Mouse (Mus musculus) monocyte, adult 5-6 weeks (primary cell): ENCODE measurements around the gene Spdya. TPM values are rescaled to one million over a fixed set of nuclear protein-coding genes. Genes with fewer than 3 reads are reported as not detected.
"Not testable (repeated sequence)": the region's sequence is repeated elsewhere in the genome, so short reads cannot be mapped to it uniquely, and the experiment has no call there.

Source experiments
- ATAC-seq: fragments of 153-309, 156-312 bp; replicated peaks from 2 replicates; pipeline ENCODE4 v1.8.0; 2017; ENCODE audit warnings: mild to moderate bottlenecking; ENCODE audit not compliant: low TSS enrichment, insufficient number of reproducible peaks, severe bottlenecking, poor library complexity, low FRiP score
- total RNA-seq: library from RNA; stranded (forward); fragments of 200-1000, 200-491, 200-594 nt; gene quantifications from 3 replicates; pipeline ENCODE4 v1.2.3, GENCODE M21; 2017

The Spdya gene
- total RNA-seq, 1 experiment from 2014 or later: 1.4 TPM

DNA sequence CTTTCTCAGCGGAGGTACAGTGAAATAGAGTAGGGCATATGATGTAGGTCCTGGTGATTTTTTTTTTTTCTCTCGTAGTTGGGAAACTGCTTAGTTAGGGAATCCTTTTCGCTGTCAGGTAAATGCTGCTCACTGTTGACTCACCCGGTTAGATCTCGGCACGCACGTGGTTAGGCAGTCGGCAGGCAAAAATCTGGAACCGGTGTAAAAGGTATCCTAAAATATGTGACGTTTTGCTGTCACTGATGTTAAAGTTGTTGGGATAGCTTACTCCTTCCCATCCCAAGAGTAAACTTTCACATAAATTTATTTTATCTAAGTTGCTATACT, 65.1 kb downstream of the Spdya start:
- ATAC-seq: no peak

DNA sequence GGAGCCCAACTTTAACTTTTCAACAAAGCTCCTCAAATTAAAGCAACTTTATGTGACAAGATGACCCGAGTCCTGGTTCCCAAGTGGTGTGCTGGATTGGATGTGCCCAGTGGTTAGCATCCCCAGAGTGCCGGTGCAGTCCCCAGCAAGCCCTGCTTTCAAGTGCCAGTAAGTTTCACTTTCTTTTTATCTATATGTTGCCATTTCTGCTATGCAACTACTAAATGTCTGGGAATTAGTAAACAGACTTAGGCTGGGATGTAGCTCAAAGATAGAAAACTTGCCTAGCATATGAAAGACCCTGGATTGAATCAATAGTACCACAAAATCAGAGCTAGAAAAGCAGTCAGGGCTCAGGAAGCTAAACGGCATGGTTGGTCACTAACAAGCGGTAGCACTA, 66.1 kb downstream of the Spdya start:
- ATAC-seq: no peak

DNA sequence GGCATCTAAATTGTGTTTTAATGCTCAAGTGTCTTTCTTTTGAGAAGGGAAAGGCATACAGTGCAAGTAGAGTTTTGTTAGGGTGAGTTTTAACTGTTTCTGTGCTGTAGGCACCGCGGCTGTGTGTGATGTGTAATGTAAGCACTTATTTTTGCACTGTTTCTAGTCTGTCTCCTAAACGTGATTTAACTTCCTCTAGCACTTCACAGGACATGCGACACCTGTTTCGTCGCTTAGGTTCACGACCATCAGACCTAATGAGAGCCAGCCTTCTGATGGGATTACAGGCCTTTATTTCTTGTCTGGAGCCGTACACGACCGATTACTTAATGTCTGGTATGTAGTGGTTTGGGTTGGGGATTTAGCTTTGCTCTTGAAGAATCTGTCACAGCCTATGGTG, 79.9 kb downstream of the Spdya start:
- no peak for ATAC-seq

DNA sequence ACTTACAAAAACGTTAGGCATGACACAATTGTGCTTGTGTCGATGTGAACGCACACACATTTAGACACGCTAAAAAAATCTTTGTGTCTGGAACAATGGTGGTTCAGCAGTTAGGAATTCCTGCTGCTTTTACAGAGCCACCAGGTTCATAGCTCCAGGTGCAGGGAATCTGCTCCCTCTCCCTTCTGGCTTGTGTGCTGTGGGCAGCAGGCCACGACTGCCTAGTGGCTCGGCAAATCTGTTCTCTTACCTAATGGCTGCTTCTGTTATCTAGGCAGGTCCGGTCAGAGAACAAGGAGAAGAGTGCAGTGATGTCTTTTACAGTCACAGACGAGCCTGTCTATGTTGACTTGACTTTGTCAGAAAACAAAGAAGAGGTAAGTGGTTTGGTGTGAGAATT, 81.5 kb downstream of the Spdya start:
- ATAC-seq: no peak

DNA sequence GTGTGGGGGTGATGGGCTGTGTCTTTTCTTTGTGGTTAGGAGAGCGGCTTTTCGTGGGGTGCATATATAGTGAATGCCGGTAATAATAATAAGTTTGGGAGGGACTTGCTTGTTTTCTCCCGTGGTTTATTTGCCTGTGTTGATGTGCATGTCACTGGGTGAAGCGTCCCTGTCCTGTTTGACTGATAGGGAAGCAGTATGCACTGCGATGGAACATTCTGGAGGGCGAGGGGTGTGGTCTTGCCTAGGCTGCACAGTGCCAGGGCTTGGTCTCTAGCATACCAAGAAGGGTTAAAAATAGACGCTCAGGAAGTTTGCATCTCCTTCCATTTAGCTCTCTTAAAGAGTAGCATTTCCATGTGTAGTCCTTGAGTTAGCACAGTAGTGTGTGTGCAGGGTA, 84.9 kb downstream of the Spdya start:
- no peak for ATAC-seq

DNA sequence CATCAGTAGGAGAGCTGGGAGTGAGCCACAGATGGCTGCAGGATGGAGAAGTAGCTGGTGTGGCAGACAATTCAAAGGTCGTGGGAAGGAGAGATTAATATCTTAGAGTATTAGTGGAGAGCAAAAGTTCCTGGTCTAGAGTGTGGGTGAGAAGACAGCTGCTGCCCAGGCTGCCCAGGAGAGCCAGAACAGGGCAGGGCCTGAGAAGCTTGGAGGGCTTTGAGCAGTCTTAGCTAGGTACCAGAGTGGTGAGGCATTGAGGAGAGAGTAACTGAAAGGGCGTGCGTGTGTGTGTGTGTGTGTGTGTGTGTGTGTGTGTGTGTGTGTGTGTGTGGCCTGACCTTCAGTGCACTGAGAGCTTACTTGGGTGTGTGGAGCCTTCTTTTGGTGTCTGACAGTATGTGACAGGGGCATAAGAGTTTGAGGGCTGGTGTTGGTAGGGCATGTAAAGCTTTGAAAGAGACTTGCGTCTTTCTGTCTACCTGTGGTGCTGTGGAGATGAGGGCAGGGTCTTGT, 85.9 kb downstream of the Spdya start:
- no peak for ATAC-seq

DNA sequence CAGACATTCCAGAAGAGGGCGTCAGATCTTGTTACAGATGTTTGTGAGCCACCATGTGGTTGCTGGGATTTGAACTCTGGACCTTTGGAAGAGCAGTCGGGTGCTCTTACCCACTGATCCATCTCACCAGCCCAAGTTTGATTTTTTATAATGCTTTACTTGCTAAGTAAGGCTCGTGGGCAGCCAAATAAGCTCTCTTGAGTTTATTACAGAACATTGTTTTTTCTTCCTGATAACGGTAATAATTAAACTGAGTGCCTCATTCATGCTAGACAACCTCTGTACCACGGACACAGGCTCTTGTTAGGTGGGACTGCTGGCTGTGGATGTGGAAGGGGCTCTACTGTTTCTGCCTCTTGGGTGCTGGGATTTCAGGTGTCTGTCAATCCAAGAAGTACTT, 87.2 kb downstream of the Spdya start:
- ATAC-seq: not testable (repeated sequence)

Other genes with a start within 250 kb of the Spdya start
- 184 to 329 TPM (median 319 TPM) in 3 replicates for gene Emilin2, start 240.1 kb upstream of the Spdya start, total RNA-seq
- 11.7 to 54.1 TPM (median 17.0 TPM) in 3 replicates for gene Gm4707, start 92.1 kb upstream of the Spdya start, total RNA-seq
- 196 to 255 TPM (median 202 TPM) in 3 replicates for gene Smchd1, start 76.7 kb upstream of the Spdya start, total RNA-seq
- 27.2 to 27.7 TPM (median 27.3 TPM) in 3 replicates for gene Ndc80, start 25.2 kb upstream of the Spdya start, total RNA-seq
- 148 to 191 TPM (median 165 TPM) in 3 replicates for gene Wdr43, start 63.8 kb downstream of the Spdya start, total RNA-seq
- not detected in 3 replicates for gene Togaram2, start 121.2 kb downstream of the Spdya start, total RNA-seq
- not detected in 3 replicates for gene Pcare, start 200.8 kb downstream of the Spdya start, total RNA-seq
- 3.0 to 6.8 TPM (median 5.3 TPM) in 3 replicates for gene Clip4, start 216.4 kb downstream of the Spdya start, total RNA-seq